Mouse (Mus musculus) limb, embryonic 13.5 days (tissue): Measurements from ENCODE around the gene Lrp8. TPM values are rescaled to one million over a fixed set of nuclear protein-coding genes. Genes with fewer than 3 reads are reported as not detected.
A peak's percentile ranks its signal among the peaks of the same experiment; 100 is the strongest.

Source experiments
- ATAC-seq: fragments of 200-750 bp; cut with Nextera tagmentation; 2 replicates; pipeline ENCODE4 v1.8.0; 2017; ENCODE audit warnings: low read depth, moderate number of reproducible peaks, moderate TSS enrichment; ENCODE audit not compliant: low FRiP score
- H3K27ac ChIP-seq: fragments of 300-500 bp; sonication (generic); 2 replicates; pipeline ENCODE4 v1.5.1; 2015; ENCODE audit warnings: inconsistent platforms, mild to moderate bottlenecking, moderate library complexity
- H3K27me3 ChIP-seq: fragments of 300-500 bp; sonication (generic); 2 replicates; pipeline ENCODE4 v1.6.1; 2015; ENCODE audit warnings: mild to moderate bottlenecking, inconsistent platforms
- H3K36me3 ChIP-seq: fragments of 300-500 bp; sonication (generic); 2 replicates; pipeline ENCODE4 v1.6.1; 2015; ENCODE audit warnings: inconsistent platforms, mild to moderate bottlenecking, moderate library complexity
- H3K4me1 ChIP-seq: fragments of 300-500 bp; sonication (generic); 2 replicates; pipeline ENCODE4 v1.6.1; 2015; ENCODE audit warnings: inconsistent platforms
- H3K4me2 ChIP-seq: fragments of 300-500 bp; sonication (generic); replicated peaks from 2 replicates; pipeline ENCODE4 v1.6.1; 2015; ENCODE audit warnings: inconsistent platforms, mild to moderate bottlenecking, moderate library complexity
- H3K4me3 ChIP-seq: fragments of 300-500 bp; sonication (generic); 2 replicates; pipeline ENCODE4 v1.5.1; 2015; ENCODE audit warnings: moderate library complexity, mild to moderate bottlenecking, inconsistent platforms
- H3K9ac ChIP-seq: fragments of 300-500 bp; sonication (generic); 2 replicates; pipeline ENCODE4 v1.6.1; 2015; ENCODE audit warnings: mild to moderate bottlenecking, inconsistent platforms
- H3K9me3 ChIP-seq: fragments of 300-500 bp; sonication (generic); 2 replicates; pipeline ENCODE4 v1.6.1; 2016; ENCODE audit warnings: inconsistent platforms
- WGBS: fragments of 180-500 bp; shearing (Covaris S2); methylation state at CpG from one replicate; pipeline ENCODE4 v1.1.7; 2015; 5-methylcytosine and 5-hydroxymethylcytosine counted together
- polyA plus RNA-seq: library from polyadenylated mRNA; unstranded; fragments of >200 nt; fragmentation: Nextera tagmentation; extraction: Ambion mirVana; gene quantifications from 2 replicates; pipeline ENCODE4 v1.2.1, GENCODE M21; 2015

Lrp8 gene
- polyA plus RNA-seq, result 3.1 and 3.3 TPM in 2 replicates

DNA sequence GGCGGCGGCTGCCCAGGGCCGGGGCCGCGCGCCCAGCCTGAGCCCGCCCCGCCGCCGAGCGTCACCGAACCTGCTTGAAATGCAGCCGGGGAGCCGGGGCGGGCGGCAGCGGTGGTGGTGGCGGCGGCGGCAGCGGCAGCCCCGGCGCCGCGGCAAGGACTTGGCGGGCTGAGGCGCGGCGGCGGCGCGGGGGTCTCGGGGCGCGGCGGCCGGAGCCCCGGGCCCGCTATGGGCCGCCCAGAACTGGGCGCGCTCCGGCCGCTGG, at the start of gene Lrp8:
Lrp8 (plus strand) TSS at position 77 of the 265 bp plus-strand sequence.
- no peaks in the 10 kb centered on the region for H3K36me3 ChIP-seq
- ATAC-seq, result no peak
- WGBS, result 2% methylated on average over 16 of the region's 44 CpGs

DNA sequence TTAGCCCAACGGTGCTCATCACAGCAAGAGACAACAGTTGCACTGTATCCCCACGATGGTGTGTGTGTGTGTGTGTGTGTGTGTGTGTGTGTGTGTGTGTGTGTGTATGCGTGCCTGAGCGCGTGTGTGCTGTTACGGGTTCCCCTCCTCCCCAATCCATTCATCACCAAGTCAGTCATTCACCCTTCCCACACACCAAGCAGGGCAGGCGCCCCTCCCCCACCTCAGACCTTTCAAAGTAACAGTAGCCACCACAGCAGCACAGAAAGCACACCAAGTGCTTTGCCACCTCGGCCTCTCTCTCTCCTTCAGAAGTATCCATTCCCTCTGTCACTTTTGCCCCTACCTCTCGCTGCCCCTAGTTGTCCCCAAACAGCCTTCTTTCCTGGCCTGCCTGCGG, 45.8 kb upstream of the Lrp8 start:
- peaks cover 24% of the 10 kb centered on the region for H3K4me1 ChIP-seq
- H3K4me3 ChIP-seq, result no peak overlapping the region
- no peak overlapping the region for H3K27ac ChIP-seq
- H3K9ac ChIP-seq, result no peak overlapping the region
- H3K9me3 ChIP-seq, result no peaks in the 10 kb centered on the region
- 0 out of 2 replicates have a peak, but pooled peaks cover 2% of the 10 kb centered on the region for H3K27me3 ChIP-seq
- WGBS, result 28% methylated on average over 9 of the region's 10 CpGs
- H3K4me2 ChIP-seq, result no peak overlapping the region
- ATAC-seq, result no peak
- no peaks in the 10 kb centered on the region for H3K36me3 ChIP-seq

More for the DNA sequence above, at the start of gene Lrp8:
- Histone ChIP-seq H3K4me2 (peak within 1 kb of the TSS; percentile 98), H3K27ac (peak within 1 kb of the TSS; percentile 15; the same call in 1 of the 2 replicates), H3K4me3 (peak within 1 kb of the TSS; percentile 72), H3K4me1 (peaks cover 26% of the 10 kb centered on the region), H3K9ac (peak within 1 kb of the TSS; percentile 83), H3K9me3 (no peaks in the 10 kb centered on the region), H3K27me3 (peaks cover 24% of the 10 kb centered on the region)

DNA sequence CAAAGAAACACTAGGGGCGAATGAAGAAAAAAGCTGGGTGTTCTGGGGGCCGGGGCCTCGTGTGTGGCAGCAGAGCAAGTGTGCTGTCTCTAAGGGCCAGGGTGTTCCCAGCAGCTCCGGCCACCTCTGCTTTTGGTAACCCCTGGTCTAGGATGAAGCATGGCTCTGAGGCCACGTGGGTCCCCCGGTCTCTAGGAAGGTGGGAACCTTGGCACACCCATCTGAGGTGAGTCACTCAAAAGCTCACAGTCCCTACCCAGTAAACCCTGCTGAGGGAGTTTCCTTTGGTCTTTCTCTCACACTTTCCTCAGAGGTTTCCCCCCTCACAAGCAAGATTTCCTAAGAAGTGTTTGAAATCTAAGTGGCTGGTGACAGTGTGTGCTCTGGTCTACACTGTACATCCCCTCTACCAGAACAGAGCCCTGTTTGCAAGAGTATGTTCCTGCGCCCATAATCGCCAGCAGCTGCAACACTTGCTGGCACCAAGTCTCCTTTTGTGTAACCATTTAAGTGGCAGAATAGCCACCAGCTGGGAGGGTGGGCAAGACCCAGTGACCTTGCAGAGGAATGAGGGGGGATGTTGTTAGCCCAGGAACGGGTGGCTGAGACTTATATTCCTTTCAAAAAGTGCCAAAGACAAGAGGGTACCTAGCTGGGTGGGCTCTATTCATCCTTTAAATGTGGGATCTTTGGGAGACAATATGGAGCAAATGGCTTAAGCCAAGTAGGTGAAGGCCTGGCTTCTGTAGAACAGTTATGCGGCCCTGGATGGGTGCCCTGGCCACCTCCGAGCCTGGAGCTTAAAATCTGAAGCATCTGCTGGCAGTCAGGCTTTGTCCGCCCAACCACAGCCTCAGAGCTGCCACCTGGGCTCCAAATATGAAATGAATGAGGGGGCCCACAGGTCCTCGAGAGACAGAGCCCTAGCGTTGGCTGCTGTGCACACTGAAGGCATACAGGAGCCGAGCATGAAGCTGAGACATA, 44.3 kb upstream of the Lrp8 start:
- 0 out of 2 replicates have a peak overlapping the region, but pooled peaks have one; percentile 4 for H3K9ac ChIP-seq
- H3K4me2 ChIP-seq, result no peak overlapping the region
- H3K4me3 ChIP-seq, result no peak overlapping the region
- peaks cover 24% of the 10 kb centered on the region for H3K4me1 ChIP-seq
- WGBS, result 63% methylated on average over 15 of the region's 15 CpGs
- peak; percentile 8; the same call in 1 of the 2 replicates for ATAC-seq
- 0 out of 2 replicates have a peak, but pooled peaks cover 2% of the 10 kb centered on the region for H3K27me3 ChIP-seq
- H3K9me3 ChIP-seq, result no peaks in the 10 kb centered on the region
- H3K27ac ChIP-seq, result no peak overlapping the region
- no peaks in the 10 kb centered on the region for H3K36me3 ChIP-seq

DNA sequence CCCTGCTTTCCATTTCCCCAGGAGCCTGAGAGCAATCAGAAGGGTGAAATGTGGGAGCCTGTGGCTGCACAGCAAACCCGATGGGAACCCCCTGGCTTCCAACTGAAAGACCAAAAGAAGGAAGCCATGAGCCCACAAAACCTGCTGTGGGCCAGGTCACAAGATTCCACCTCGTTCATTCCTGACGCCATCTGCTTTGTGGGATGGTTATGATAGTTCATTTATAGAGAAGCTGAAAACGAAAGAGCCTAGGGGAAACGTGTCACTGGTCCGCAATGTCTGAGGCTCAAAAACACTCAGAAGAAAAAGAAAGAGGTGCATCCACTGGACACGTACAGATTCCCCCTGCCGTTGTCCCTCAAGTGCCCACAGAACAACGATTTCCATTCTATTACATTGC, 43.1 kb upstream of the Lrp8 start:
- Histone ChIP-seq H3K9ac (no peak overlapping the region), H3K36me3 (no peaks in the 10 kb centered on the region), H3K27ac (no peak overlapping the region), H3K9me3 (no peaks in the 10 kb centered on the region), H3K4me1 (peaks cover 24% of the 10 kb centered on the region), H3K4me3 (no peak overlapping the region), H3K27me3 (0 out of 2 replicates have a peak, but pooled peaks cover 2% of the 10 kb centered on the region), H3K4me2 (no peak overlapping the region)
- WGBS, result 81% methylated on average over 9 of the region's 9 CpGs
- no peak for ATAC-seq

DNA sequence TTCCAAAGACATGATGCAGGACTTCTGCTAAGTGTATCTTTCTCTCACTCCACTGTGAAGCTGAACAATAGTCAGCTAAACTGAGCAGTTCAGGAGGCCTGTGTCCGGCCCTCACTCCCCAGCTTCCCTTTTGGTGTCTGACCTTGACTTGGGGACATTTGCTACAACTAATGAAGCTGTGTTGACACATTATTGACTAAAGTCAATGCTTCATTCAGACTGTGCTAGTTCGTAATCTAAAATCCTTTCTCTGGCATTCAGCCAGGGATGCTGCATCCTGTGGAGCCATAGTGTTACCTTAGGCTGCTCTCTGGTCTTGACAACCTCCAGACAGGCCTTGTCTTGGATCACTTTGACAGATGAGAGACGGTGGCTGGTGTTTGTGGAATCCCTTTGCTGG, 39.1 kb upstream of the Lrp8 start:
- Histone ChIP-seq H3K9me3 (no peaks in the 10 kb centered on the region), H3K4me3 (no peak overlapping the region), H3K36me3 (no peaks in the 10 kb centered on the region), H3K27ac (no peak overlapping the region), H3K9ac (no peak overlapping the region), H3K4me1 (peaks cover 11% of the 10 kb centered on the region), H3K4me2 (no peak overlapping the region), H3K27me3 (0 out of 2 replicates have a peak, but pooled peaks cover 2% of the 10 kb centered on the region)
- no peak for ATAC-seq
- 62% methylated on average over 3 of the region's 3 CpGs for WGBS

DNA sequence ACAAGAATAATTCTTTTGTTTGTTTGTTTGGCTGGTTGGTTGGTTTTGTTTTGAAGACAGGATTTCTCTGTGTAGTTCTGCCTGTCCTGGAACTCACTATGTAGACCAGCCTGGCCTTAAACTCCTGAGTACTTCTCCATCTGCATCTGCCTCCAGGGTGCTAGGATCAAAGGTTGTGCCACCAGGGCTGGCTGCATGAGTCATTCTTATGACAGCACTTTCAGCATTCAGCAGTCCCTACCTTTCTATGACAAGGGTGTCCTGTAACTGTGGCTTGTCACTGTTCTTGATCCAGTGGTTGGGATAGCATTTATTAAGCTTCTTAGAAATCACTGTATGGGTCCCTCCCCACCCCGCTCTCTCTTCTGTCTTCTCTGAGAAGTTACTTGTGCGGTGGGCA, 38.5 kb upstream of the Lrp8 start:
- peaks cover 12% of the 10 kb centered on the region for H3K4me1 ChIP-seq
- no peak overlapping the region for H3K27ac ChIP-seq
- no peak overlapping the region for H3K4me2 ChIP-seq
- H3K9me3 ChIP-seq, result no peaks in the 10 kb centered on the region
- no peak overlapping the region for H3K4me3 ChIP-seq
- H3K9ac ChIP-seq, result no peak overlapping the region
- H3K36me3 ChIP-seq, result no peaks in the 10 kb centered on the region
- WGBS, result 98% methylated on average over 2 of the region's 2 CpGs
- H3K27me3 ChIP-seq, result no peaks in the 10 kb centered on the region
- no peak for ATAC-seq

DNA sequence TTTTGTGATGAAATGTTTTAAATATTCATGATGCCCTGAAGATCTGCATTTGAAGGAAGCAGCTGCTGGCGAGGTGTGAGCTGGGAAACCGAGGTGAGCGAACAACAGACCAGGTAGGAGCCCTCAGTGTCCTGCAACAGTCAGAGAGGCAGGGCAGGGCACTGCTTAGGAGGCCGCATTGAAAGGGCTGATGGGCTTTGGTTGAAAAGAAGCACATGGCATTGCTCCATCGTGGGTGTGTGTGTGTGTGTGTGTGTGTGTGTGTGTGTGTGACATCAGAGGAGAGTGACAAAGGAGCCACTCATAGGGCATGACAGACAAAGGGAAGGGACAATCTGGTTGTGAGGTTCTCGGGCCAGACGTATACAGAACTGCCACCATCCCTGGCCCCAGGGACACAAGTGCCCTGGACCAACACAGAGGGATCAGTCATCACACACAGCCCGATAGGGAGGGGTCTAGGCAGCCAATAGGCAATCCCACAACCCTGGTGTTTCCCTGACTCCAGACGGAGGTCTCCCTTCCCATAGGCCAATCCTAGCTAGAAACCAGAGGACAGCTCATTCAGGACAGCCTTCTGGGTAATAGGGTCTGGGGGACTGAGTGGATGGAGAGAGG, 36.8 kb upstream of the Lrp8 start:
- Histone ChIP-seq H3K4me2 (no peak overlapping the region), H3K9ac (no peak overlapping the region), H3K27ac (no peak overlapping the region), H3K4me3 (no peak overlapping the region), H3K4me1 (peaks cover 12% of the 10 kb centered on the region), H3K9me3 (no peaks in the 10 kb centered on the region), H3K27me3 (no peaks in the 10 kb centered on the region), H3K36me3 (no peaks in the 10 kb centered on the region)
- WGBS, result 71% methylated on average over 9 of the region's 9 CpGs
- ATAC-seq, result no peak

DNA sequence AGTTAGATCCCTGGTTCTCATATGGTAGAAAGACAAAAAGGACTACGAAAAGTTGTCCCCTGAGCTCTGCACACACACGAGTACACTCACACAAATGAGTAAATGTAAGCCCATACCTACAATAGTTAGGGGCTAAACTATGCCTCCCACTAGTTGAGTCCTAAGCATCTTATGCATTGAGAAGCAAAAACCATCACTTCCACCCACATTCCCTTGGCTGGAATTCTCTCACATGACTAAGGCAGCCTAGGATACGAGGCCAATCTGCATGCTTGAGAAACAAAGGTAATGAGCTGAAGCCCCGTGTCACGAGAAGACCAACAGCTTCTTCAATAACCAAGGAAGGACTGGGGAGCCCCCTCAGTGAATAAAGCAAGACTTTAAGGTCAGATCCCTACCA, 35.9 kb upstream of the Lrp8 start:
- no peaks in the 10 kb centered on the region for H3K36me3 ChIP-seq
- no peak overlapping the region for H3K4me2 ChIP-seq
- H3K9ac ChIP-seq, result no peak overlapping the region
- H3K9me3 ChIP-seq, result no peaks in the 10 kb centered on the region
- no peak for ATAC-seq
- H3K27ac ChIP-seq, result no peak overlapping the region
- H3K4me1 ChIP-seq, result peaks cover 12% of the 10 kb centered on the region
- no peaks in the 10 kb centered on the region for H3K27me3 ChIP-seq
- WGBS, result 66% methylated on average over 5 of the region's 5 CpGs
- H3K4me3 ChIP-seq, result no peak overlapping the region

DNA sequence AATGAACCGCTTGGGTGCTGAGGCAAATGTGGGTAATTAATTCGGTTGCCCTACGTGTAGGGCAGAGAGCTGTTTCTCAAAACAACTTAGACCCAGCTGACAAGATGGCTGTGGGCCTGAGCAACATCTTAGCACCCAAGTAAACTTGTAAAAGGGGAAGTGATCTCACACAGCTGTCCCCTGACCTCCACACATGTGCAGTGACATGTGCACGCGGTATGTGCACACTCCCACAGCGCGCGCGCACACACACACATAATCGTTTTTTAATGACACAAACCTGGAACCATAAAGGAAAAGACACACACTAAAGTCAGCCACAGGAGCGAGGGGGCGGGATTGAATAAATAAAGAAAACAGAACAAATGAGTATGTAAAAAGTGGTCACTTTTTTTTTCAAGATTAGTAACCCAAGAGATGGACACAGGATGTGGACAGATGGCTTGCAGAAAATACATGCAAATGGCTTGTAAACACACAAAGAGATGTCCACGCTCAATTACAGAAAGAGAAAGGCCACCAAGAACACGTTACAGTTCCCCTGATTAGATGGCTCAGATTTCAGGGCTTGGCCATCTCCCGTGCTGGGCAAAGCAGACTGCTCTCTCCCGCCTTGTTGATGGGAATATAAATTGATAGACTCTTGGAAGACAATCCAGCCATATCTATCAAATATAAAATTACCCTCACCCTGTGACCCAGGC, 29.8 kb upstream of the Lrp8 start:
- WGBS, result 79% methylated on average over 16 of the region's 16 CpGs

DNA sequence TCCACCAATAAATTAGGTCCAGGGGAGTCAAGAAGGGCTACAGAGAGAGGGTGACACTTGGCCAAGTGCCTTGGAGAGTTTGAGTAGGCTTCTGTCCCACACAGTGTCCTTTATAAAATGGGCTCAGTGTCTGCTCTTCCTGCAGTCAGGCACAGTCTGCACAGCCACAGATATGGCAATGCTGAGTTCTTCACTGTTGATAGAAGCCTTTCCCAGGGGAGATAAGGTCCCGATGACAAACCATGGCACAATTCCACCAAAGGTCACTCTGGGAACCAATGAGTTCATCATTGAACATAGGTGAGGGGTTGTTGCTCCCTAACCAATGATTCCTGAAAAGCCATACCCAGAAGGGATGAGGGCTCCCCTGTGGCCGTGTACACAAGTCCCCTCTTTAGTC, 27.2 kb upstream of the Lrp8 start:
- Histone ChIP-seq H3K36me3 (no peaks in the 10 kb centered on the region), H3K9ac (no peak overlapping the region), H3K9me3 (no peaks in the 10 kb centered on the region), H3K27ac (no peak overlapping the region), H3K27me3 (0 out of 2 replicates have a peak, but pooled peaks cover 6% of the 10 kb centered on the region), H3K4me1 (peaks cover 10% of the 10 kb centered on the region), H3K4me2 (no peak overlapping the region), H3K4me3 (no peak overlapping the region)
- 71% methylated on average over 2 of the region's 2 CpGs for WGBS
- no peak for ATAC-seq

More for the DNA sequence above, 29.8 kb upstream of the Lrp8 start:
- no peaks in the 10 kb centered on the region for H3K36me3 ChIP-seq
- peaks cover 15% of the 10 kb centered on the region for H3K4me1 ChIP-seq
- H3K27ac ChIP-seq, result no peak overlapping the region
- H3K27me3 ChIP-seq, result no peaks in the 10 kb centered on the region
- ATAC-seq, result no peak
- H3K4me3 ChIP-seq, result no peak overlapping the region
- no peaks in the 10 kb centered on the region for H3K9me3 ChIP-seq
- no peak overlapping the region for H3K4me2 ChIP-seq
- H3K9ac ChIP-seq, result no peak overlapping the region

DNA sequence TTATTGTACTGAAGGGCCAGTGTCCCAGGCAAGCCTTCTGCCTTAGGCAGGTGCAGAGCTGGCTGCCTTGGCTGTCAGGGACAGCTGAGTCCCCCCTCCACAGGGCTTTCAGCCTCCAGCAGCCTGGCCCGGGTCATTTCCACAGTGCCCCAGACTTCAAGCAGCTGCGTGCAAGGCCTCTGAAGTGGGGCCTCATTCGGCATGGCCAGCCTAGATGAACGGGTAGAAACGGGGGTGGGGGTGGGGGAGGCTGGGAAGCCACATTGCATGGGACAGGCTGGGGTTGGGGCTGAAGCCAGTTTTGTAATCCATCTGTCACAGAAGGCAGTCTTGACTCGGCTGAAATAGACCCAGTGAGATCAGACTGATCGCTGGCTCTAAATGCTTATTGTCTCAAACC, 26.4 kb upstream of the Lrp8 start:
- Histone ChIP-seq H3K4me1 (peaks cover 10% of the 10 kb centered on the region), H3K36me3 (no peaks in the 10 kb centered on the region), H3K27ac (no peak overlapping the region), H3K9me3 (no peaks in the 10 kb centered on the region), H3K27me3 (0 out of 2 replicates have a peak, but pooled peaks cover 8% of the 10 kb centered on the region), H3K4me3 (no peak overlapping the region), H3K4me2 (no peak overlapping the region), H3K9ac (no peak overlapping the region)
- peak; percentile 76 for ATAC-seq
- WGBS, result 29% methylated on average over 7 of the region's 7 CpGs
